Mouse (Mus musculus): ENCODE measurements at regions not wholly inside any gene's neighbourhood (a gene's known extent, or its start where the extent isn't known, plus 50 kb on each side); places are given as distances from the start of the nearest gene placed in this dataset.

GRCm38 (mm10) chr1:61288946-61289345, 311.2 kb downstream of the Icos start:
- WGBS = 93% methylated on average over 6 of the region's 6 CpGs
- H3K36me3 ChIP-seq = no peaks in the 10 kb centered on the region
- no peak for ATAC-seq (ENCODE audit: low FRiP score, low read depth)
- H3K27ac ChIP-seq (replicated peaks) = no peak overlapping the region
- no peak overlapping the region for H3K9ac ChIP-seq (replicated peaks)
- no peaks in the 10 kb centered on the region; the same call in 1 of the 2 replicates for H3K4me1 ChIP-seq
- H3K9me3 ChIP-seq = no peaks in the 10 kb centered on the region
- H3K27me3 ChIP-seq = no peaks in the 10 kb centered on the region
- no peak overlapping the region for H3K4me2 ChIP-seq (replicated peaks)
- H3K4me3 ChIP-seq = no peak overlapping the region

GRCm38 (mm10) chr1:61289552-61289951, 311.8 kb downstream of the Icos start:
- Histone ChIP-seq H3K36me3 (no peaks in the 10 kb centered on the region), H3K9ac (replicated peaks) (no peak overlapping the region), H3K9me3 (no peaks in the 10 kb centered on the region), H3K27ac (replicated peaks) (no peak overlapping the region), H3K27me3 (no peaks in the 10 kb centered on the region), H3K4me3 (no peak overlapping the region), H3K4me1 (no peaks in the 10 kb centered on the region; the same call in 1 of the 2 replicates), H3K4me2 (replicated peaks) (no peak overlapping the region)
- 44% methylated on average over 4 of the region's 4 CpGs for WGBS
- ATAC-seq (ENCODE audit: low FRiP score, low read depth) = no peak

GRCm38 (mm10) chr1:61293106-61293505, 315.4 kb downstream of the Icos start:
- H3K4me3 ChIP-seq = no peak overlapping the region
- ATAC-seq (ENCODE audit: low FRiP score, low read depth) = no peak
- WGBS = 65% methylated on average over 5 of the region's 5 CpGs
- H3K9ac ChIP-seq (replicated peaks) = no peak overlapping the region
- H3K27ac ChIP-seq (replicated peaks) = no peak overlapping the region
- no peaks in the 10 kb centered on the region for H3K27me3 ChIP-seq
- H3K9me3 ChIP-seq = no peaks in the 10 kb centered on the region
- no peak overlapping the region for H3K4me2 ChIP-seq (replicated peaks)
- no peaks in the 10 kb centered on the region for H3K36me3 ChIP-seq
- peaks cover 1% of the 10 kb centered on the region for H3K4me1 ChIP-seq

GRCm38 (mm10) chr1:61295219-61295618, 317.5 kb downstream of the Icos start:
- peaks cover 19% of the 10 kb centered on the region for H3K4me1 ChIP-seq
- H3K9ac ChIP-seq (replicated peaks) = no peak overlapping the region
- WGBS = 90% methylated on average over 3 of the region's 3 CpGs
- no peak overlapping the region for H3K4me2 ChIP-seq (replicated peaks)
- no peaks in the 10 kb centered on the region for H3K9me3 ChIP-seq
- H3K27ac ChIP-seq (replicated peaks) = no peak overlapping the region
- no peak overlapping the region for H3K4me3 ChIP-seq
- H3K36me3 ChIP-seq = no peaks in the 10 kb centered on the region
- no peak for ATAC-seq (ENCODE audit: low FRiP score, low read depth)
- no peaks in the 10 kb centered on the region for H3K27me3 ChIP-seq

GRCm38 (mm10) chr1:61296831-61297230, 319.1 kb downstream of the Icos start:
- no peak overlapping the region for H3K4me3 ChIP-seq
- peaks cover 35% of the 10 kb centered on the region for H3K4me1 ChIP-seq
- no peak overlapping the region for H3K9ac ChIP-seq (replicated peaks)
- WGBS = 26% methylated on average over 4 of the region's 4 CpGs
- no peak for ATAC-seq (ENCODE audit: low FRiP score, low read depth)
- no peaks in the 10 kb centered on the region for H3K36me3 ChIP-seq
- no peak overlapping the region for H3K27ac ChIP-seq (replicated peaks)
- H3K4me2 ChIP-seq (replicated peaks) = no peak overlapping the region
- no peaks in the 10 kb centered on the region for H3K9me3 ChIP-seq
- H3K27me3 ChIP-seq = peaks cover 3% of the 10 kb centered on the region

- peaks cover 40% of the 10 kb centered on the region for H3K4me1 ChIP-seq
- no peak overlapping the region for H3K27ac ChIP-seq (replicated peaks)
- no peak overlapping the region for H3K4me3 ChIP-seq
- WGBS = 77% methylated on average over 3 of the region's 3 CpGs
- no peak overlapping the region for H3K4me2 ChIP-seq (replicated peaks)
- no peaks in the 10 kb centered on the region for H3K9me3 ChIP-seq
- ATAC-seq (ENCODE audit: low FRiP score, low read depth) = no peak
- no peaks in the 10 kb centered on the region for H3K36me3 ChIP-seq
- H3K9ac ChIP-seq (replicated peaks) = no peak overlapping the region
- peaks cover 4% of the 10 kb centered on the region for H3K27me3 ChIP-seq
These were observed 319.6 kb downstream of the Icos start for GRCm38 (mm10) chr1:61297361-61297760.

- Histone ChIP-seq H3K9me3 (no peaks in the 10 kb centered on the region), H3K4me1 (peaks cover 47% of the 10 kb centered on the region), H3K9ac (replicated peaks) (no peak overlapping the region), H3K36me3 (no peaks in the 10 kb centered on the region), H3K27ac (replicated peaks) (peak overlapping the region; percentile 54; the same call in 1 of the 2 replicates), H3K27me3 (peaks cover 4% of the 10 kb centered on the region), H3K4me2 (replicated peaks) (no peak overlapping the region), H3K4me3 (no peak overlapping the region)
- WGBS = 27% methylated on average over 3 of the region's 3 CpGs
- ATAC-seq (ENCODE audit: low FRiP score, low read depth) = no peak
These were observed 320.3 kb downstream of the Icos start for GRCm38 (mm10) chr1:61298064-61298463.

- no peak overlapping the region for H3K4me2 ChIP-seq (replicated peaks)
- H3K27ac ChIP-seq (replicated peaks) = 0 out of 2 replicates have a peak overlapping the region, but pooled peaks have one; percentile 8
- H3K27me3 ChIP-seq = peaks cover 4% of the 10 kb centered on the region
- no peak overlapping the region for H3K4me3 ChIP-seq
- H3K36me3 ChIP-seq = no peaks in the 10 kb centered on the region
- H3K9ac ChIP-seq (replicated peaks) = no peak overlapping the region
- no peak for ATAC-seq (ENCODE audit: low FRiP score, low read depth)
- H3K4me1 ChIP-seq = peaks cover 52% of the 10 kb centered on the region
- WGBS = 23% methylated on average over 6 of the region's 6 CpGs
- H3K9me3 ChIP-seq = no peaks in the 10 kb centered on the region
These were observed 321.1 kb downstream of the Icos start for GRCm38 (mm10) chr1:61298779-61299178.

- no peaks in the 10 kb centered on the region for H3K36me3 ChIP-seq
- H3K4me3 ChIP-seq = no peak overlapping the region
- WGBS = 45% methylated on average over 4 of the region's 4 CpGs
- ATAC-seq (ENCODE audit: low FRiP score, low read depth) = no peak
- H3K4me1 ChIP-seq = peaks cover 57% of the 10 kb centered on the region
- H3K27me3 ChIP-seq = peaks cover 6% of the 10 kb centered on the region
- peak overlapping the region; percentile 43; the same call in 1 of the 2 replicates for H3K27ac ChIP-seq (replicated peaks)
- H3K9ac ChIP-seq (replicated peaks) = no peak overlapping the region
- H3K9me3 ChIP-seq = no peaks in the 10 kb centered on the region
- H3K4me2 ChIP-seq (replicated peaks) = no peak overlapping the region
These were observed 322.8 kb downstream of the Icos start for GRCm38 (mm10) chr1:61300491-61300890.

- 44% methylated on average over 24 of the region's 24 CpGs for WGBS
- H3K4me3 ChIP-seq = no peak overlapping the region
- ATAC-seq (ENCODE audit: low FRiP score, low read depth) = no peak
- H3K27ac ChIP-seq (replicated peaks) = peak overlapping the region; percentile 43; the same call in 1 of the 2 replicates
- H3K4me2 ChIP-seq (replicated peaks) = no peak overlapping the region
- peaks cover 57% of the 10 kb centered on the region for H3K4me1 ChIP-seq
- no peak overlapping the region for H3K9ac ChIP-seq (replicated peaks)
- H3K36me3 ChIP-seq = no peaks in the 10 kb centered on the region
- peaks cover 13% of the 10 kb centered on the region for H3K27me3 ChIP-seq
- H3K9me3 ChIP-seq = no peaks in the 10 kb centered on the region
These were observed 323.6 kb downstream of the Icos start for GRCm38 (mm10) chr1:61301041-61302030.

- no peak overlapping the region for H3K4me3 ChIP-seq
- peak; percentile 73 for ATAC-seq (ENCODE audit: low FRiP score, low read depth)
- 0 out of 2 replicates have a peak overlapping the region, but pooled peaks have one; percentile 42 for H3K27ac ChIP-seq (replicated peaks)
- WGBS = 28% methylated on average over 8 of the region's 8 CpGs
- peaks cover 57% of the 10 kb centered on the region for H3K4me1 ChIP-seq
- H3K36me3 ChIP-seq = no peaks in the 10 kb centered on the region
- peaks cover 22% of the 10 kb centered on the region for H3K27me3 ChIP-seq
- no peak overlapping the region for H3K4me2 ChIP-seq (replicated peaks)
- H3K9me3 ChIP-seq = no peaks in the 10 kb centered on the region
- H3K9ac ChIP-seq (replicated peaks) = no peak overlapping the region
These were observed 324.9 kb downstream of the Icos start for GRCm38 (mm10) chr1:61302570-61303071.

GRCm38 (mm10) chr1:61306296-61306695, 328.6 kb downstream of the Icos start:
- Histone ChIP-seq H3K27ac (replicated peaks) (no peak overlapping the region), H3K4me1 (peaks cover 28% of the 10 kb centered on the region), H3K27me3 (peaks cover 22% of the 10 kb centered on the region), H3K9me3 (no peaks in the 10 kb centered on the region), H3K4me2 (replicated peaks) (no peak overlapping the region), H3K36me3 (no peaks in the 10 kb centered on the region), H3K9ac (replicated peaks) (no peak overlapping the region), H3K4me3 (no peak overlapping the region)
- no peak for ATAC-seq (ENCODE audit: low FRiP score, low read depth)
- 48% methylated on average over 8 of the region's 8 CpGs for WGBS

Data from midbrain, embryonic 12.5 days (tissue).